Mouse (Mus musculus): Measurements from ENCODE around the gene Dlat. TPM values are rescaled to one million over a fixed set of nuclear protein-coding genes. Genes with fewer than 3 reads are reported as not detected.

The Dlat gene
- 16.3 and 16.4 TPM in 2 replicates for total RNA-seq (2017)

GRCm38 (mm10) chr9:50659392-50660217, at the start of gene Dlat:
TSS of gene Dlat (minus strand) at chr9:50659780.
- ATAC-seq (ENCODE audit: extremely low read depth, insufficient number of reproducible peaks, low FRiP score, poor library complexity, severe bottlenecking), result peak; percentile 91

DNA sequence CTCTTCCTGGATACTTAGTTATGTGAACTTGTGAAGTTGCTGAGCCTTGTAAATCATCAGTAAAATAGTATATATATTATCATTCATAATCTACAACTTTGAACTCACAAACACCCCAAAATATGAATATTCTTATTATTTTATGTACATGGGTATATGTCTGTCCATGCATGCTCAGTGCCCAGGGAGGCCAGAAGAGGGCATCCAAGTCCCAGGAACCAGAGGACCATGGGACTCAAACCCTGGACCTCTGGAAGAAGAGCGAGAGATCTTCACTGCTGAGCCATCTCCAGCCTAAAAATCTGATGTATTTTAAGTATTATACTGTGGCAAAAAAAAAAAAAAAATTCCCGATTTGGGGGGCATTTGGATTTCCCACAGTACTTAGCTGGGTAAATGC, 49.5 kb upstream of the Dlat start:
- ATAC-seq (ENCODE audit: extremely low read depth, insufficient number of reproducible peaks, low FRiP score, poor library complexity, severe bottlenecking), result no peak

- no peak for ATAC-seq (ENCODE audit: extremely low read depth, insufficient number of reproducible peaks, low FRiP score, poor library complexity, severe bottlenecking)
These were observed 45.3 kb upstream of the Dlat start for GRCm38 (mm10) chr9:50704907-50705306.

DNA sequence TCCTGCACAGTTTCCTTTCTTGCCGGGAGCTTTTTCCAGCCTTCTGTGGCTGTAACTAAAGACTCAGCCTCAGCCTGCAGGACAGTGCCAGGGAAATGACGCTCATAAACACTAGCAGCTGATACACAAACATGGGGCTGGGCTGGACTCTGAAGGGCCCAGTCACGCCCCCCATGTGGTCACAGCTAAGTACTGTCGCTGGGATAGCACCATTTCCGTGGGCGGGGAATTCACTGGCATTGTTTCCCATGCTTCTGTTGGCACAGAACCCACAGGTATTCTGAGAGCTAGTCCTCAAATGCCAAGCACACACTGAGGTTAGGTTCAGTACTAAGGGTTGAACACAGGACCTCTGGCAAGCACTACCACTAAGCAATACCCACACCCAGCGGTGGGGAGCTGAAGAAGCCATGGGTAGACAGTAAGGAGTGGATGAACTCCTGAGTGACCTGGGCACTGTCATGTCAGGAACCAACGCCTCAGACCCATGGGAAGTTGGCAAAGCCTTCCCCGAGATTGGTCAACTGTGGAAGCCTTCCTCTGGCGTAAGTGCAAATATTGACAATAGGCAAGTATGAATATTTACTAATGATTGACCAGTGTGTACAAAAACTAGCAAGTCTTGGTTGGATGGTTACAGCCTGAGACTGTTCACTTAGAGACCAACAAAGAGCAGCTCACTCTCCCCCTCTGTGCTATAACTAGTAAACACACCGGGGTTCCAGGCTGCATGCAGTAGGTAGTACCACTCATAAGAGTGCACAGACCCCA, 41.5 kb upstream of the Dlat start:
- ATAC-seq (ENCODE audit: extremely low read depth, insufficient number of reproducible peaks, low FRiP score, poor library complexity, severe bottlenecking), result no peak

DNA sequence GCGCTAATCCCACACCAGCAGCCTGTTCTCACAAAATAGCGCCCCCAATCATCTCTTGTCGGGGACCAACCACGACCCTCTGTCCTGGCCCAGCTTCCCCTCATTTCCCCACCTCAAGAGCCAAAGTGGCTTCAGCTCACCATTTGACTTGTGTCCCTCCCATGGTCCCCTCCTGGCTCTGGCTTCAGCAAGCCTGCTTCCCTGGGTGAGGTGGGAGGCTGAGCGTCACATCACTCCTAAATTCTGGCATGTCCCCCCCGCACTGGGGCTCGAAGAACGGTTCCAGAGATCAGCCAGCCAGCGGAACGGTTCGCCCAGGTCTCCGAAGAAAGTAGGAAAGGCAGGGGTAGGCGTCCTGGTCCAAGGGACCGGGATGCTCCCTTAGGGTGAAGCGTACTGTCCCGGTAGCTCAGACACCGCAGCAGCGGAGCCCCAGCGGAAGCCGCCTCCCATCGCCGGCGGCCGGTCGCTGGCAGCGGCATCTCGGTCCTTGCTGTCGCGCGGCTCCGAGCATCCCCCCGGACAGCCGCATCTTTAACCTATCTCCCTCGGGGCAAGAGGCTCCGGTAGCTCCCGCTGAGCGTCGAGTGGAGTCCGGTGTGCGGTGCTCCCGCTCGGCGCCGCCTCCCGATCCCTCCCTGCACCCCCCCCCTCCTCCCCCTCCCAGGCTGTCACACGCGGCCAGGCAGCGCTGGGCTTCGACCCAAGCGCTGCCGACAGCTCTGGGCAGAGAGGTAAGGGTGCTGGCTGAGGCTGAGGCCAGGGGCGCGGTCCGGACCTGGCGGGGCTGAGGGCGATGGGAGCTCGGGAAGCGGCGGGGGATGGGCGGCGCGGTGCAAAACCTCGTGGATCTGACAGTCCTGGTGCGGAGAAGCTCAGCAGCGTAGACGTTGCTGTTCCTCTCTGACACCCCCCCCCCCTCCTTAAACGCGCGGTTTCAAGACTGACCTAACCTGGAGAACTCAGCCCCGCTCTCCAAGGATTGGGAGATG, 39.1 kb upstream of the Dlat start:
- ATAC-seq (ENCODE audit: extremely low read depth, insufficient number of reproducible peaks, low FRiP score, poor library complexity, severe bottlenecking), result 0 out of 2 replicates have a peak, but pooled peaks have one; percentile 20

DNA sequence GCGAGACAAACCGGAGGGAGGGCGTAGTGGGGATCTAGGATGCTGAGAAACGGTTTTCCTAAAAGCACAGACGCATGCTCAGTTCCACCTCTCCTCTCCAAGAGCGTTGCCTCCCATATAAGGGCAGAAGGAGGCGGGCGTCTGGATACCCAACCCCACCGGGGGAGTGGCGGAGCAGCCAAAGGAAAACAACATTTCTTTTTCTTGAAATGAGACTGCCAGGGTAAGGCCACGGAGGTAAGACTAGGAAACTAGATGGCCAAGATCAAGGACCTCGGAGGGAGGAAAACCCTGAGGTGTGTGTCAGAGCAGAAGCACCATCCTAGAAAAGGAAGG, 38.1 kb upstream of the Dlat start:
- ATAC-seq (ENCODE audit: extremely low read depth, insufficient number of reproducible peaks, low FRiP score, poor library complexity, severe bottlenecking), result no peak

- no peak for ATAC-seq (ENCODE audit: extremely low read depth, insufficient number of reproducible peaks, low FRiP score, poor library complexity, severe bottlenecking)
These were observed 37.5 kb upstream of the Dlat start for GRCm38 (mm10) chr9:50696851-50697705.

GRCm38 (mm10) chr9:50695153-50695552, 35.6 kb upstream of the Dlat start:
- ATAC-seq (ENCODE audit: extremely low read depth, insufficient number of reproducible peaks, low FRiP score, poor library complexity, severe bottlenecking), result no peak

- ATAC-seq (ENCODE audit: extremely low read depth, insufficient number of reproducible peaks, low FRiP score, poor library complexity, severe bottlenecking), result 0 out of 2 replicates have a peak, but pooled peaks have one; percentile 18
These were observed 34.1 kb upstream of the Dlat start for GRCm38 (mm10) chr9:50693631-50694030.

GRCm38 (mm10) chr9:50692626-50693580, 33.3 kb upstream of the Dlat start:
- no peak for ATAC-seq (ENCODE audit: extremely low read depth, insufficient number of reproducible peaks, low FRiP score, poor library complexity, severe bottlenecking)

DNA sequence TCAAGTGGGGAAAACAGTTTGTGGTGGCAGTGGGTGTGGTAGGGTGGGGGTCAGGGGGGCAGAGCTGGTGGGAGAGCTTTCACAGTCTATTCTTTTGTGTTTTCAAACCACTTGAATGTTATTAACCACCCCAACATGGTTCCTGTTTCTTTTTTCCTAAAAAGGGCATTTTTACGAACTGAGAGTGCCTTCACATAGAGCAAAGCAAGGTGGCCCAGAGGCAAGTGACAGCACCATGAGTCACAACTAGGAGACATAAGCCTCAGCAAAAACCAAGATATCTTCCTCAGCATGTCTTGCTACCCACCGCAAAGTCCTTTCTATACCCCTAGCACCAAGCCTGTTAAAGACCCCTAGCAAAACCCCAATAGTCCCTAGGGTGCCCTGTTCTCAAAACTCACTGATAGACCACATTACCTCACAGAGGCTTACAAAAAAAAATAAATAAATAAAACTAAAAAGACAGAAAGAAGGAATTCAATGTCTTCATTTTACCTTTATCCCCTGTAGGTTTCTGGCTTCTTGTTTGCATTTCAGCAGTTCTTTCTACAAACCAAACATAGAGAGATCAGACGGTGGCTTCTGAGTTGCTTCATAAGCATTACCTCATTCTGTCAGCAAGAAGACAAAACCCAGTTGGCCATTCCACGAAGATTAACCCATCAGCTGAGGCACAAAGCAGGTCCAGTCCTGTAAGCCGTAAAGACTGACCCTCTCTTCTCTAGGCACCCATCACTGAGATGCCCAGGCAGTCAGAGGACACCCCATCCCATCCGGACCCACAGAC, 27.5 kb upstream of the Dlat start:
- no peak for ATAC-seq (ENCODE audit: extremely low read depth, insufficient number of reproducible peaks, low FRiP score, poor library complexity, severe bottlenecking)

DNA sequence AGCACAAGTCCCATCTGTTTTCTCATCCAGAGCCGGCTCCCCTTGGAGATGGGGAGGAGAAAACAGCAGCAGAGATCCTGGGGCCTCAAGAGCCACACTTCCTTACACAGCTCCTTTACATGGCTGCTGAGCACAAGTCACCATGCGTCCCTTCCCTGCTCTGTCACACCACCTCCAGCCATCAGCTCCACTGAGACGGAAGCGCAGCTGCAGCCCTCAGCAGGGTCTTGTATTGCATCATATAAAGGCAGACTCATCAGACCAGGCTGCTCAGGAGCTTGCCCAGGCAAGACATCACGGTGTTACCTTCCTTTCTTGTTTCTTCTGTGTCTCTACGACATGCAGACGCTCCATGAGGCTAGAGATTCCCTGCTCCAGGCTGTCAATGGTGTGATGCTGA, 22.1 kb upstream of the Dlat start:
- no peak for ATAC-seq (ENCODE audit: extremely low read depth, insufficient number of reproducible peaks, low FRiP score, poor library complexity, severe bottlenecking)

GRCm38 (mm10) chr9:50679406-50679805, 19.8 kb upstream of the Dlat start:
- ATAC-seq (ENCODE audit: extremely low read depth, insufficient number of reproducible peaks, low FRiP score, poor library complexity, severe bottlenecking), result no peak

- ATAC-seq (ENCODE audit: extremely low read depth, insufficient number of reproducible peaks, low FRiP score, poor library complexity, severe bottlenecking), result no peak
These were observed 15.2 kb upstream of the Dlat start for GRCm38 (mm10) chr9:50674771-50675170.

GRCm38 (mm10) chr9:50670690-50671089, 11.1 kb upstream of the Dlat start:
- ATAC-seq (ENCODE audit: extremely low read depth, insufficient number of reproducible peaks, low FRiP score, poor library complexity, severe bottlenecking), result peak; percentile 89
